1 mouse cellular context compared by ENCODE assay signal in genomic region chr4:149504858-149505257, GRCm38 (mm10).
TF ChIP-seq lines count a peak whose summit lies in the region.

No protein-coding gene starts in this region.

TF ChIP-seq in ES-E14, 5 proteins besides CTCF, POLR2A, EP300 and RAD21:
- TF ChIP-seq ZNF384 (IDR thresholded peaks at IDR 0.05; ENCODE audit: low read depth, low read length) (no peak), HCFC1 (IDR thresholded peaks at IDR 0.05; ENCODE audit: borderline replicate concordance, insufficient read depth, low read length) (no peak), ZC3H11A (IDR thresholded peaks at IDR 0.05; ENCODE audit: borderline replicate concordance, low read depth, low read length) (no peak), MAFK (IDR thresholded peaks at IDR 0.05; ENCODE audit: insufficient read depth, low read depth, low read length) (no peak), CHD2 (IDR thresholded peaks at IDR 0.05; ENCODE audit: low read depth, low read length) (no peak)
